Mouse (Mus musculus): ENCODE data around the gene E2f4. TPM values are rescaled to one million over a fixed set of nuclear protein-coding genes. Genes with fewer than 3 reads are reported as not detected.

Gene E2f4
- 41.6 and 61.6 TPM in 2 replicates for polyA plus RNA-seq (2015; fragmentation: Nextera tagmentation; extraction: Ambion mirVana)

DNA sequence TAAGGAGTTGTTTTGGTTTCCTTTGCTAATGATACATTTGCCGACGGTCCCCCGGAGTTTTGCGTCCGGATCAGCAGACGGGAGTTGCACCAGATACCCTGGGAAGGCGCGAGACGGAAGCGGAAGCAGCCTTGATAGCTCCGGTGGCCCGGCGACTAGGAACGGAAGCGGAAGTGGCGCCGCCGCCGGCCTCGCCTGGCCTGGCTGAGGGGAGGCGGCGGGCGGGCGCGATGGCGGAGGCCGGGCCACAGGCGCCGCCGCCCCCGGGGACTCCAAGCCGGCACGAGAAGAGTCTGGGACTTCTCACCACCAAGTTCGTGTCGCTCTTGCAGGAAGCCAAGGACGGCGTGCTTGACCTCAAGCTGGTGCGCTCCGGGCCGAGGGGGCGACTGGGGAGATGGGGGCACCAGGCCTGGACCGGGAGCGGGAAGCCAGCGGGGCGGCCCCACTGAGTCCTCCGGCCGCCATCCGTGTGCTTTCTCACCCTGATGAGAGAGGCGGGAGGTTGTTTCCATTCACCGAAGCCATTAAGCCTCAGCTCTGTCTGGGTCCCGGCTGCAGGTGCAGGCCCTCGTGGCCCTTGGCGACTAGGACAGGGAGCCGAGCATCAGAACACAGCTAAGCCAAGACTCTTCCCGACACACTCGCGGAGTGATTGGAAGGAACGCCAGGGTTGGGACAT, at the start of gene E2f4:
E2f4 (plus strand) TSS at position 153 of the 682 bp plus-strand sequence.
- no peaks in the 10 kb centered on the region; the same call in 1 of the 2 replicates for H3K27me3 ChIP-seq (replicated peaks)
- H3K27ac ChIP-seq (replicated peaks) = peak within 1 kb of the TSS; percentile 71
- peak within 1 kb of the TSS; percentile 75 for H3K4me3 ChIP-seq (replicated peaks)
- peak; percentile 89 for ATAC-seq (ENCODE audit: low FRiP score)
- no peaks in the 10 kb centered on the region for H3K9me3 ChIP-seq (replicated peaks)
- peaks cover 37% of the 10 kb centered on the region for H3K36me3 ChIP-seq
- peak within 1 kb of the TSS; percentile 82 for H3K9ac ChIP-seq (replicated peaks)
- peaks cover 26% of the 10 kb centered on the region for H3K4me1 ChIP-seq
- H3K4me2 ChIP-seq = peak within 1 kb of the TSS; percentile 90
- WGBS = under 1% methylated on average over 57 of the region's 58 CpGs

DNA sequence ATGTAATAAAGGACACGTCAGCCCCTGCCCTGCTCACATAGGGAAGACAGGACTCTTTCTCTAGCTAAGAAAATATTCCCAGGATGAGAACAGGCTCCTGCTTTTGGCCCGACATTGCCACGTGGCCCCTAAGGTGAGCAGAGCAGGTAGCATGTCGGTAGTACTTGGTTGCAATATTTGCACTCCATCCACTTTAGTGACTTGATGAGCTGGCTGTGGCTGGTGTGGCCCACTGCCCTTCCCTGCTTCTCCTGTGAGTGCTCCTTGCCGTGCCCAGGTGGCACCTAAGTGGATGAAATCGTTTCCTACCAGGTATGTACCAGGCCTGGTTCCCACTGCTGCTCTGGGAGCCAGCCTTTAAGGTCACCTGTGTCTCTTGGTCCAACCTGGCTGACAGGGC, 45.5 kb upstream of the E2f4 start:
- Histone ChIP-seq H3K36me3 (peaks cover 57% of the 10 kb centered on the region), H3K27ac (replicated peaks) (no peak overlapping the region), H3K9ac (replicated peaks) (no peak overlapping the region), H3K4me1 (peaks cover 21% of the 10 kb centered on the region), H3K4me3 (replicated peaks) (no peak overlapping the region), H3K4me2 (no peak overlapping the region), H3K9me3 (replicated peaks) (no peaks in the 10 kb centered on the region), H3K27me3 (replicated peaks) (peaks cover 14% of the 10 kb centered on the region)
- ATAC-seq (ENCODE audit: low FRiP score) = no peak
- WGBS = 93% methylated on average over 6 of the region's 6 CpGs

- H3K4me3 ChIP-seq (replicated peaks) = no peak overlapping the region
- H3K36me3 ChIP-seq = peaks cover 48% of the 10 kb centered on the region
- H3K4me2 ChIP-seq = peak overlapping the region; percentile 97; the same call in 1 of the 2 replicates
- H3K27me3 ChIP-seq (replicated peaks) = peaks cover 21% of the 10 kb centered on the region
- no peak overlapping the region for H3K9ac ChIP-seq (replicated peaks)
- peaks cover 21% of the 10 kb centered on the region for H3K4me1 ChIP-seq
- 94% methylated on average over 10 of the region's 10 CpGs for WGBS
- no peak overlapping the region for H3K27ac ChIP-seq (replicated peaks)
- ATAC-seq (ENCODE audit: low FRiP score) = no peak
- no peaks in the 10 kb centered on the region for H3K9me3 ChIP-seq (replicated peaks)
Observed at GRCm38 (mm10) chr8:105252680-105253537, 44.6 kb upstream of the E2f4 start.

DNA sequence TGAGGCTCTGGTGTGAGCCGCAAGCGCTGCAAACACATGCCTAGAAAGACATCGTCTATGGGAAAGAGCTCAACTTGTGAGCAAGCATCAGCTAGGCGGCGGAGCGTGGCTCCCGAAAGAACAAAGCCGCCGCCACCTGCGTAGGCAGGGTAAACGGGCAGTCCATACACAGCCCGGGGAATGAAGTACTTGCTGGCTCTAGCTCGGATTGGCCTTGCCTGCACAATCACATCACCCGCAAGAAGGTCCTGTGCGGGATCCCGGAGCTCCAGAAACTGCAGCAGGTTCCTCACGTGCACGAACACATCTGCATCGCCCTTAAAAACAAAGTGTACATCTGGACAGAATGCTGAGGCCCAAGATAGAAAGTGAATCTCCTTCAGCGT, 43.7 kb upstream of the E2f4 start:
- H3K4me1 ChIP-seq = peaks cover 25% of the 10 kb centered on the region

DNA sequence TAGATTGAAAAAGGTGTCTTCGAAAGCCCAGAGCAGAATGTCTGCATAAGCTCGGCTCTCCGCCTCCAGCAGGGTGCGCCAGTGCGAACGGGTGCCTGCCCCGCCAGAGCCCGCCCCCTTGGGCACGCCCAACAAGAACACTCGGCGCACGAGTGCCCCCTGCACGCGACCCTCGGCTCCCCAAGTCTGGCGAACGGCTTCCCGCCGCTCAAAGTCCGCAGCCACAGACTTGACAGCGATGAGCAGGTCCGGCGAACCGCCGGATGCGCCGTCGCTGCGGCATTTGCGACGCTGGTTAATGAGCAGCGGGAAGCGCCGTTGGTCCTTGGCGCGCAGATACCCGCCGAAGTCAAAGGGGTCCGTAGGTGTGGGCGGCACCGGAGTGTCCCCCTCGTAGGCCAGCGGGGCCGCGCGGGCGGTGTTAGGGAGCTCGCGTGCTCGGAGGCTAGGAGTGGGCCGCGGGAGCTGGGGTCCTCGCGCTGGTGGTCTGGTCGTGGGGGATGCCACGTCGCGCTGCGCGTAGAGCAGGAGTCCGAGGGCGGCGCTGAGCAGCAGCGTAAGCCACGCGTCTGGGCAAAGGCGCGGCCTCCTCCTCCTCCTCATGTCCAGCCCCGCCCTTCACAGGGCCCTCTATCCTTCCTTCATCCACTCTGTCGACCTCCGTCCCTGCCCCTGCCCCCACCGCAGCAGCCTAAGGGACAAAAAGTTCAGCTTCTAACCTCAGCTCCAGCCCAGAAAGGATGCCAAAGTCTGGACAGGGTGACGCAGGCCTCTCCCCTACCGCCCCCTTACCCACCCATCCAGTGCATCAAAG, 43.1 kb upstream of the E2f4 start:
- H3K9ac ChIP-seq (replicated peaks) = peak overlapping the region; percentile 73
- WGBS = under 1% methylated on average over 74 of the region's 74 CpGs
- no peaks in the 10 kb centered on the region for H3K9me3 ChIP-seq (replicated peaks)
- peaks cover 36% of the 10 kb centered on the region for H3K27me3 ChIP-seq (replicated peaks)
- peaks cover 31% of the 10 kb centered on the region for H3K4me1 ChIP-seq
- H3K36me3 ChIP-seq = peaks cover 33% of the 10 kb centered on the region
- H3K27ac ChIP-seq (replicated peaks) = peak overlapping the region; percentile 85
- peak overlapping the region; percentile 97 for H3K4me2 ChIP-seq
- ATAC-seq (ENCODE audit: low FRiP score) = peak; percentile 85
- peak overlapping the region; percentile 64 for H3K4me3 ChIP-seq (replicated peaks)

More for the DNA sequence above, 43.7 kb upstream of the E2f4 start:
- H3K27me3 ChIP-seq (replicated peaks) = peaks cover 30% of the 10 kb centered on the region
- ATAC-seq (ENCODE audit: low FRiP score) = peak; percentile 13
- H3K4me2 ChIP-seq = peak overlapping the region; percentile 97
- peak overlapping the region; percentile 64 for H3K4me3 ChIP-seq (replicated peaks)
- peak overlapping the region; percentile 29; the same call in 1 of the 2 replicates for H3K9ac ChIP-seq (replicated peaks)
- peak overlapping the region; percentile 85 for H3K27ac ChIP-seq (replicated peaks)
- peaks cover 39% of the 10 kb centered on the region for H3K36me3 ChIP-seq
- no peaks in the 10 kb centered on the region for H3K9me3 ChIP-seq (replicated peaks)
- 30% methylated on average over 20 of the region's 20 CpGs for WGBS

DNA sequence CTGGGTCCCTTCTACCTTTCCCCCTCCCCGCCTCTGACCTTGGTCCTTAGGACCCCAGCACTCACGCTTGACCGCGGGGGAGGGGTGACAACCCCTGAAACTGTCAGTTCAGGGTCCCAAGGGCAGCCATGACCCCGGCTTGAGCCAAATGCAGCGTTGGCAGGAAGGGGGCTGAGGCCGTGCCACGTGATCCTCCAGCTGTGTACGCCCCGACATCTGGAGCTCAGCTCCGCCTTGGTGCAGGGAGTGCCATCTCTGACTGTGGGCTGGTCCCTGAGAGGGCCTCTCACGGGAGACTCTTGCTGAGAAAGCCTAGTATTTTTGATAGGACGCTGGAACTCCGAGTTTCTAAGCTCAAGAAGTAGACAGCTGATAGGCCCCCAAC, 42.5 kb upstream of the E2f4 start, which contains the start of gene B3gnt9:
B3gnt9 (minus strand) TSS at position 188 of the 385 bp plus-strand sequence.
- Histone ChIP-seq H3K27ac (replicated peaks) (peak within 1 kb of the TSS; percentile 85), H3K9ac (replicated peaks) (peak within 1 kb of the TSS; percentile 73), H3K9me3 (replicated peaks) (no peaks in the 10 kb centered on the region), H3K36me3 (peaks cover 27% of the 10 kb centered on the region), H3K4me3 (replicated peaks) (peak within 1 kb of the TSS; percentile 64), H3K4me1 (peaks cover 37% of the 10 kb centered on the region), H3K4me2 (peak within 1 kb of the TSS; percentile 97), H3K27me3 (replicated peaks) (peaks cover 41% of the 10 kb centered on the region)
- ATAC-seq (ENCODE audit: low FRiP score) = peak; percentile 34; the same call in 1 of the 2 replicates
- under 1% methylated on average over 14 of the region's 14 CpGs for WGBS

DNA sequence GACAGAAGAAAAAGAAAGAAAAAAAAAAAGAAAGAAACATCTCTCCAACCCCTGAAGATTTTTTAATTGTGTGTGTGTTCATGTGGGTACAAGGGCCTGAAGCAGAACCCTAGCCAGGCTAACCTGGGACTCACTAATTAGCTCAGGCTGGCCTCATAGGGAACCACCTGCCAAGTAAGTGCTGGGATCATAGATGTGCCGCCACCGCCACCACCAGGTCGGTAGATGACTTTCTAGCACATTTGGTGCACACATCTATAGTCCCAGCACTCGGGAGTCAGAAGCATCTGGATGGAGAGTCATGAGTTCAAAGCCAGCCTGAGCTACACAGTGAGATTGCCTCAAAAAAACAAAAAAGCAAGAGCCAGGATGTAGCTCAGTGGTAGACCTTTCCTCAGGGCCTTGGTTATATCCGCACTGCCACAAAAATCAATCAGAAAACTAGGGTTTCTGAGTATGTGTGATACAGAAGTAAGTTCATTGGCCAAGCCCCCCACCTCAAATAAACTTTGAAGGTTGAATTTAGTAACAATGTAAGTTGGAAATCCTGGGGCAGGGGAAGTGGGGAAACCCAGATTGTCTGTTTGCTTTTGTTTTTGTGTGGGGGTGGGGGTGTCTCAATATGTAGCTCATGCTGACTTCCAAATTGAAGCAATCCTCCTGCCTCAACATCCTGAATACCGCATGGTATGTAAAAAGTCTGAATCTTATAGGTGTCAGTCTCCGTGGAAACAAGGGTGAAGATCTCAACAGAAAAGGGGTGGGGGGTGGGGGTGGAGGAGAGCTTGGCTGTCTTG, 39.9 kb upstream of the E2f4 start:
- WGBS = 70% methylated on average over 7 of the region's 7 CpGs
- peaks cover 63% of the 10 kb centered on the region for H3K27me3 ChIP-seq (replicated peaks)
- 0 out of 2 replicates have a peak, but pooled peaks cover 4% of the 10 kb centered on the region for H3K36me3 ChIP-seq
- no peak overlapping the region for H3K4me2 ChIP-seq
- no peaks in the 10 kb centered on the region for H3K9me3 ChIP-seq (replicated peaks)
- no peak overlapping the region for H3K9ac ChIP-seq (replicated peaks)
- no peak for ATAC-seq (ENCODE audit: low FRiP score)
- peaks cover 38% of the 10 kb centered on the region for H3K4me1 ChIP-seq
- H3K4me3 ChIP-seq (replicated peaks) = no peak overlapping the region
- no peak overlapping the region for H3K27ac ChIP-seq (replicated peaks)

DNA sequence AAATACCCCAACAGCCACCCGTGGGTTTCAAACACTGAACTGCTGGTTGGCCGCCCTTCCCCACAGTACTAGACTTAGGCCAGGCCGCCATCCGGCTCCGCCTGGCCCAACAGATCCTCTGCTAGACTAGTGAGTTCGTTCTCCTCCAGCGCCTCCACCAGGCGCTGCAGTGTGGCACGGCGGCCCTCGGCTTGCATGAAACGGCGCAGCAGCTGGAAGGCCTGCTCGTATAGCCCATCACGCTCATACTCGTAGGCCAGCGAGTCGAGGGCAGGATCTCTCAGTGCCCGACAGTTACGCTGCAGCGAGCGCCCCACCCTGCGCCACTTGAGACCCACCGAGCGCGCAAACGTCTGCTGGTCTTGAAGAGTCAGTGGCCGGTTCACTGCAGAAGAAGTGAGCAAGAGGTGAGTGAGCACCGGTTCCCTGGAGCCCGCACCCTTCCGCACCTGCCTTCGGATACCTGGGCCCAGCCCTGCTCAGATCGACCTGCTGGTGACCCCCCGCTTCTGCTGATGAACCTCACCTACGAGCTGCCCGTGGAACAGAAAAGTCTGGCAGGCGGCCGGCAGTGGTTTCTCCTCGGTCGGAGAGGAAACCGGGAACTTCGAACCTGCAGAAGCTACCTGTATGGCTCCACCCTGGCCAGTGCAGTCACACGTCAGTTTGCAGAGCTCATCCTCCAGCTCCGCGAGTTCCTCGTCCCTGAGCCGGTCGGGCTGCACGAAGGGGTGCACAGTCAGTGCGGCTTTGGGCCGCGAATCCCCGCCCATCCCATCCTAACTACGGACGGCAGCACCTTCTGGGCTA, 38.3 kb upstream of the E2f4 start:
- Histone ChIP-seq H3K4me1 (peaks cover 35% of the 10 kb centered on the region), H3K9ac (replicated peaks) (peak overlapping the region; percentile 18; the same call in 1 of the 2 replicates), H3K9me3 (replicated peaks) (no peaks in the 10 kb centered on the region), H3K4me2 (peak overlapping the region; percentile 82), H3K27ac (replicated peaks) (no peak overlapping the region), H3K4me3 (replicated peaks) (peak overlapping the region; percentile 41), H3K36me3 (no peaks in the 10 kb centered on the region), H3K27me3 (replicated peaks) (peaks cover 77% of the 10 kb centered on the region)
- WGBS = 4% methylated on average over 55 of the region's 55 CpGs
- ATAC-seq (ENCODE audit: low FRiP score) = peak; percentile 20; the same call in 1 of the 2 replicates

- Histone ChIP-seq H3K27ac (replicated peaks) (no peak overlapping the region), H3K4me2 (peak overlapping the region; percentile 82), H3K4me1 (peaks cover 34% of the 10 kb centered on the region), H3K36me3 (no peaks in the 10 kb centered on the region), H3K9me3 (replicated peaks) (no peaks in the 10 kb centered on the region), H3K27me3 (replicated peaks) (peaks cover 83% of the 10 kb centered on the region), H3K9ac (replicated peaks) (peak overlapping the region; percentile 18; the same call in 1 of the 2 replicates), H3K4me3 (replicated peaks) (peak overlapping the region; percentile 41)
- 3% methylated on average over 30 of the region's 30 CpGs for WGBS
- ATAC-seq (ENCODE audit: low FRiP score) = peak; percentile 62; the same call in 1 of the 2 replicates
Observed at GRCm38 (mm10) chr8:105259721-105260320, 37.6 kb upstream of the E2f4 start.

Measured in neural tube, embryonic 15.5 days (tissue).